Mouse (Mus musculus): Measurements from ENCODE around the gene Eci2. TPM values are rescaled to one million over a fixed set of nuclear protein-coding genes. Genes with fewer than 3 reads are reported as not detected.

Eci2 gene
- polyA plus RNA-seq (2015; fragmentation: Nextera tagmentation; extraction: Ambion mirVana): 110 and 111 TPM in 2 replicates

DNA sequence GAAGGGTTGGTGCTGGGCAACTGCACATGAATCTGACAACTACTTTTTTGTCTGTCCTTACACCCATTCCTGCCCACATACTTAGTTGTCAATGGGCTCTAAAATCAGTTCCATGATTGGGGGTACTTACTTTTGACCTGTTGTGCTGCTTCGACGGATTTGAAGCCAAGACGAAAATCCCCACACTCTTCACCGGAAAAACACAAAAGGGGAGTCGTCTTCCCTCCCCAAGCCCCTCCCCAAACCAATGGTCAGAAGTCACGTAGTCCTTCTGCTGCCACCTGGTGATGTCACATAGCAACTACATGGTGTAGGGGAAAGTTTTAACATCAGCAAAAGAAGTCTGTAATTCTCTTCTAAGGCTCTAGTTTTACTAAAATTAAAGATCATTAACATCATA, at the start of gene Eci2:
Eci2 (minus strand) TSS at position 218 of the 400 bp plus-strand sequence.
- Histone ChIP-seq H3K4me1 (replicated peaks) (no peaks in the 10 kb centered on the region), H3K9ac (replicated peaks) (no peak within 1 kb of the TSS), H3K27ac (no peak within 1 kb of the TSS), H3K27me3 (no peaks in the 10 kb centered on the region), H3K4me3 (replicated peaks) (no peak within 1 kb of the TSS), H3K4me2 (replicated peaks) (peak within 1 kb of the TSS; percentile 25; the same call in 1 of the 2 replicates), H3K36me3 (no peaks in the 10 kb centered on the region), H3K9me3 (no peaks in the 10 kb centered on the region)
- ATAC-seq: no peak
- WGBS: 3% methylated on average over 6 of the region's 6 CpGs

DNA sequence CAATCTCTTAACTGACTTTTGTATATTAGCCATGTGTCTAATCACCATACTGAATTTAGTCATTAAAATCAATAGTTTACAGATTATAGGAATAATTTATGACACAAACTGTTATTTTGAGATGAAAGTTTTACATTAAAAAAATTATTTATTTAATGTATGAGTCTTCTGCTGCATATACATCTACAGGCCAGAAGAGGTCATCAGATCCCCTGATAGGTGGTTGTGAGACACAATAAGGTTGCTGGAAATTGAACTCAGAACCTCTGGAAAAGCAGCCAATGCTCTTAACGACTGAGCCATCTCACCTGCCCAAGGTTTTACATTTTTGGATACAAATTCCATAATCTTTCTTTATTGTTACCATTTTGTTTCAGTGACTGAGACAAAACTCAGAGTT, 48.0 kb upstream of the Eci2 start:
- no peak overlapping the region for H3K4me3 ChIP-seq (replicated peaks)
- no peak overlapping the region for H3K9ac ChIP-seq (replicated peaks)
- no peak overlapping the region for H3K27ac ChIP-seq
- no peaks in the 10 kb centered on the region for H3K9me3 ChIP-seq
- 50% methylated on average over 1 of the region's 1 CpGs for WGBS
- no peak for ATAC-seq
- no peaks in the 10 kb centered on the region for H3K4me1 ChIP-seq (replicated peaks)
- H3K27me3 ChIP-seq: no peaks in the 10 kb centered on the region
- H3K36me3 ChIP-seq: no peaks in the 10 kb centered on the region
- H3K4me2 ChIP-seq (replicated peaks): no peak overlapping the region

DNA sequence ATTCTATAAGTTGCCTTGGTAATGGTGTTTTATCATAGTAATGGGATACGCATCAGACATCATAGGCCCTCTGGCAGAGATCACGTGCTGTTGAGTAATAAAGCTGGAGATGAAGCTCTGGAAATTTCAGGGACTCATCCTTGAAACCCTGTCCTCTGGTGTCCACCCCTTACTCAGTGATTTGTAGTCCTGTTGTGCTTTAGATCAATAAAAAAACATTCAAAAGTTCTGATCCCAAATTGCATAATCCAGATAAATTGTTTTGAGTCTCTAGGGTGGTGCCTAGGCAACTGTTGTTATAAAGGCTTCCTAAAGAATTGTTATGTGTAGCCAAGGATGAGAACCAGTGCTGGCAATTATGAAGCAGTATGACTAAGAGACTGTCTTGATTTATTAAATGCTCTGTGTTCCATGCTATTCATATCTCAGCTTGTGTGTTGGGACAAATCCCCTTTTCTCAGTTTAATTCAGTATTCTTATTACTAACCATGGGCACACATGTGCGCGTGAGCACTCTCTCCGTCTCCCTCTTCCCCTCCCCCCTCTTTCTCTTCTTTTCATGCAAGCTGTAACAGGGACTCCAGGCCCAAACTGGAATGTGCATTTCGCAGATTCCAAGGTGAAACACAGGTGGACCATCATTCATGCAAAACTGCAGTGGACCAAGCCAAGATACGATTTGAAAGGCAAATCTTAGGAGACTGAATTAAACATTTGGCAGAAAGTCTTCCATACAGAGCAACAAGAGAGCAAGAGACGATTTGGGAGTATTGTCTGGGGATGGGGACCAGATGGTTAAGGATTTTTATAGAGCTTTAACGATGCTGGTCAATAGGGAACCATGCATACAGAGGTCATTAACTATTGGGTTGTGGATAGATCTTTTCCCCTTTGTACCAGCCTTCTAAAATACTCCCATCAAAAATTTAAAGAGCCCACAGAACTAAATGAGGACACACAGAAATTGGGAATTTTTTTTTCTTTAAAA, 43.9 kb upstream of the Eci2 start:
- Histone ChIP-seq H3K4me2 (replicated peaks) (no peak overlapping the region), H3K27me3 (no peaks in the 10 kb centered on the region), H3K9ac (replicated peaks) (no peak overlapping the region), H3K27ac (no peak overlapping the region), H3K4me3 (replicated peaks) (no peak overlapping the region), H3K36me3 (no peaks in the 10 kb centered on the region), H3K4me1 (replicated peaks) (no peaks in the 10 kb centered on the region), H3K9me3 (no peaks in the 10 kb centered on the region)
- no peak for ATAC-seq
- 63% methylated on average over 9 of the region's 9 CpGs for WGBS

DNA sequence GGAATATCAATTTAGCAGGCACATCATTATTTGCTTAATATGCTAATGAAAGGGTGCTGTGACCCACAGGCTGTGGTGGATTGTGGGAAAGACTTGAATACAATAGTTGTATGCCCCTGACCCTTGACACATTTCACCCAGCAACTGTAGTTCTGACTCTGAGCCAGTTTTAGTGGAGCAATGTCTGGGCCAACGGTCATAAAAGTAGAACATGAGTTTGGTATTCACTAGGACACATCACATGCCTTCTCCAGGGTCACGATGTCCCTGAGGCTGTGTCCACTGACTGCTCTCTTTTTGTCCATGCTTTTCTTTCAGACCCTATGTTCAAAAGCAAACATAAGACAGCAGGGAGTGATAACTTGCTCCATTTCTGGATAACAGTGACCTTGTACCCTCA, 40.2 kb upstream of the Eci2 start:
- WGBS: 85% methylated on average over 2 of the region's 2 CpGs

DNA sequence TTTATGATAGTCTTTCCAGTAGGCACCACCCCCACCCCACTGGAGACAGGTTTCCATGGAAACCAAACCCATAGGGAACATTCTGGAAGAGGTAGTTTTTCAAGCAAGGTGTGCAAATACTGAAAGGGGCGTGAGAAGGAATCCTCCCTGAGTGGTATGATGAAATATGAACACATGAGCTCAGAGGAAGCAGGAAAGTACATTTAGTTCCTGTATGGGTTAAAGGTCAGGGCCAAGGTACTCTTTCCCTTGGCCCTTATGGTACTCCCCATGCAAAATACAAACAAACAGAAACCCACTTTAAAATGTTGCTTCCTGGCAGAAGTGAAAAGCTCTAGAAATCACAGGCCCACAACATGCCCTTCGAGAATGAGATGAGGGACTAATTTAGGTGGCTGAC, 39.1 kb upstream of the Eci2 start:
- Histone ChIP-seq H3K4me3 (replicated peaks) (no peak overlapping the region), H3K27me3 (no peaks in the 10 kb centered on the region), H3K9me3 (no peaks in the 10 kb centered on the region), H3K27ac (no peak overlapping the region), H3K9ac (replicated peaks) (no peak overlapping the region), H3K4me2 (replicated peaks) (no peak overlapping the region), H3K4me1 (replicated peaks) (no peaks in the 10 kb centered on the region), H3K36me3 (no peaks in the 10 kb centered on the region)
- 75% methylated on average over 2 of the region's 2 CpGs for whole genome bisulfite sequencing
- no peak for ATAC-seq

More for the DNA sequence above, 40.2 kb upstream of the Eci2 start:
- H3K9me3 ChIP-seq: no peaks in the 10 kb centered on the region
- H3K36me3 ChIP-seq: no peaks in the 10 kb centered on the region
- H3K4me1 ChIP-seq (replicated peaks): no peaks in the 10 kb centered on the region
- ATAC-seq: no peak
- no peak overlapping the region for H3K4me2 ChIP-seq (replicated peaks)
- H3K4me3 ChIP-seq (replicated peaks): no peak overlapping the region
- H3K27ac ChIP-seq: no peak overlapping the region
- no peak overlapping the region for H3K9ac ChIP-seq (replicated peaks)
- H3K27me3 ChIP-seq: no peaks in the 10 kb centered on the region

DNA sequence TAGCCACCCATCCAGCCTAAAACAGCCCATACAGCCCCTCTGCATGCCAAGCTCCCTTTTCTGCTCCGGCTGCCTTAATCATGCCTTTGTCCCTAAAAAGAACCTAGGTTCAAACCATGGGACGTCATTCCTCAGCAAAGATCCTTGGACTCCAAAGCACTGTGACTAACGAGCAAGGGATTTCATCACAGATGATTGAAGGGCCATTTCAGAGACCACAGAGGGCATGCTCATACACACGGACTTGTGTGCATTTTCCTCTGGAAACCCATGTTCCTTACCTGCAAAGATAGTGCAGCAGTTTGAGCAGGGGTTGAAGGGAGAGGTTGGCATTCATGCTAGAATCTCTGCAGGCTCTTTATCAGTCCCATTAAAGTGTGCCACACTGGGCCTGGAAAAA, 37.5 kb upstream of the Eci2 start:
- Histone ChIP-seq H3K4me3 (replicated peaks) (no peak overlapping the region), H3K27ac (no peak overlapping the region), H3K36me3 (no peaks in the 10 kb centered on the region), H3K4me2 (replicated peaks) (no peak overlapping the region), H3K9ac (replicated peaks) (no peak overlapping the region), H3K27me3 (no peaks in the 10 kb centered on the region), H3K9me3 (no peaks in the 10 kb centered on the region), H3K4me1 (replicated peaks) (no peaks in the 10 kb centered on the region)
- 52% methylated on average over 4 of the region's 4 CpGs for WGBS
- ATAC-seq: no peak

DNA sequence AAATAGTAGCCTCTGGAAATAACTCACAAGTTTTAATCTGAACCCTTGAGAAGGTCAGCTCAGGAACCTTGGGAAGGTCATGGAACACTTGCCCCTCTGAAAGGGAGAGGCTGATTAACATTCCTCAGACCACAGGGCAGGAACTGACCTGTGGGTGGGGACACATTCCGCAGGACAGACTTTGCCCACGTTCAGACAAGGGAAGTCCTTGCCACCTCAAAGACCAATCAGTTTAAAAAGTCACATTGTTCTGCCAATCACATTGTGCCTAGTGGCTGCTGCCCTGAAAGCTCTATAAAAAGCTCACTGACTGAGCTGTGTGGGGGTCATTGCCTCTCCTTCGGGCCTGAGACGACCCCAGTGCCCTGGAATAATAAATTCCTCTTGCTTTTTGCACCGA, 31.2 kb upstream of the Eci2 start:
- no peaks in the 10 kb centered on the region for H3K27me3 ChIP-seq
- H3K4me3 ChIP-seq (replicated peaks): no peak overlapping the region
- H3K36me3 ChIP-seq: no peaks in the 10 kb centered on the region
- H3K9me3 ChIP-seq: no peaks in the 10 kb centered on the region
- ATAC-seq: no peak
- H3K4me1 ChIP-seq (replicated peaks): no peaks in the 10 kb centered on the region
- WGBS: 11% methylated on average over 5 of the region's 5 CpGs
- no peak overlapping the region for H3K9ac ChIP-seq (replicated peaks)
- H3K27ac ChIP-seq: no peak overlapping the region
- no peak overlapping the region for H3K4me2 ChIP-seq (replicated peaks)

DNA sequence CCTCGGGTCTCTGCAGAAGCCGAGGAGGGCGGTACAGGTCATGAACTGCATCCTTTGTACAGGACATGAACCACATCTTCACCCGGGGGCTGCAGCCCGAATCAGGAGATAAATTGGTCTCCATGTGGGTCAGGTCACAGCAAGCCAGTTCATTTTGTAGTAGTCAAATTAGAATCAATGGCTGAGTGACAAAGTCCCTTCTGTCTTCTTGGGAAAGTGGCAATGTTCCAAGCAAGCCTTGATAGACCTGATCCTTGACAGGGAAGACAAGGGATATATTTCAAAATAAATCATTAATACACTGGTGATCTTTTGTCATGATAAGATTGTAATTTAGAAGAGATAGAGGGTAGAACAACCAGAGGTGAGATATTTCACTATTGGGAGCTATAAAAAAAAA, 9.6 kb upstream of the Eci2 start:
- Histone ChIP-seq H3K27ac (no peak overlapping the region), H3K9me3 (no peaks in the 10 kb centered on the region), H3K36me3 (no peaks in the 10 kb centered on the region), H3K9ac (replicated peaks) (no peak overlapping the region), H3K4me1 (replicated peaks) (no peaks in the 10 kb centered on the region), H3K4me3 (replicated peaks) (no peak overlapping the region), H3K27me3 (no peaks in the 10 kb centered on the region), H3K4me2 (replicated peaks) (no peak overlapping the region)
- no peak for ATAC-seq
- WGBS: 82% methylated on average over 5 of the region's 5 CpGs

DNA sequence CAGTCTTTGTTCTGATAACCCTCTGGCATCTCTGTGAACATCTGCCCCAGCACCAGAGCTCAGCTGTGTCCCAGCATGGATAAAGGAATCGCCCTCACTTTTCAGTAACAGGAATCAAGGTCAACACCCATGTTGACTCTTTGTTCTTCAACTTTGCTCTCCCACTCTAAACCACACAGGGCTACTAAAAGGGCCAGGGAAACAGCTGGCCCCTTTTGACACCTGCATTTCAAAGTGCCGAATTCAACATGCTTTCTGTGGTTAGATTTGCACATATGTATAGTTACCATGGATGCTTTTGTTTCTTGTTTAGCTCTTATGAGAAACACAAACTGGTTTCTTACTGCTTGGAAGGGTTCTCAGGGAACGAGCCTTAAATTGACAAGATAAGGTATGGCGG, 8.8 kb upstream of the Eci2 start:
- H3K27me3 ChIP-seq: no peaks in the 10 kb centered on the region
- H3K4me3 ChIP-seq (replicated peaks): no peak overlapping the region
- H3K4me1 ChIP-seq (replicated peaks): no peaks in the 10 kb centered on the region
- H3K4me2 ChIP-seq (replicated peaks): no peak overlapping the region
- H3K9ac ChIP-seq (replicated peaks): no peak overlapping the region
- H3K27ac ChIP-seq: no peak overlapping the region
- no peaks in the 10 kb centered on the region for H3K9me3 ChIP-seq
- no peak for ATAC-seq
- H3K36me3 ChIP-seq: no peaks in the 10 kb centered on the region
- WGBS: 78% methylated on average over 4 of the region's 4 CpGs

DNA sequence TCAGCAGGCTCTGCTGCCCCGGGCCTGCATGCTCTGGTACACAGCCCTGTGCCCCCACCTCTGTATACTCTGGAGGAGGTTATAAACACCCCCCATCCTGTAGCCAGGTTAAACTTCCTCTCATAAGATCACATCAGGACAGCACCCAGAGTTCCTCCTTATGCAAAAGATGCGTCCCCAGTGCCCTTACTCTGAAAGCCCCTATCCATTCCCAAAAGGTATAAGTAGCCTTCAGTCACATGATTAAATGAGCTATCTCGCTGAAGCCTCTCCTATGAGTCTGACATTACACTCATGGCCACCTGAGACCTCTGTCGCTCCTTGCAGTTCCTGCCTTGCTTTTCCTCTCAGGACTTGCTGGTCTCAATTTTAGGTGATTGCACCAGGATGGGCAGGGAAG, 6.7 kb upstream of the Eci2 start:
- WGBS: 92% methylated on average over 4 of the region's 4 CpGs
- H3K9ac ChIP-seq (replicated peaks): no peak overlapping the region

DNA sequence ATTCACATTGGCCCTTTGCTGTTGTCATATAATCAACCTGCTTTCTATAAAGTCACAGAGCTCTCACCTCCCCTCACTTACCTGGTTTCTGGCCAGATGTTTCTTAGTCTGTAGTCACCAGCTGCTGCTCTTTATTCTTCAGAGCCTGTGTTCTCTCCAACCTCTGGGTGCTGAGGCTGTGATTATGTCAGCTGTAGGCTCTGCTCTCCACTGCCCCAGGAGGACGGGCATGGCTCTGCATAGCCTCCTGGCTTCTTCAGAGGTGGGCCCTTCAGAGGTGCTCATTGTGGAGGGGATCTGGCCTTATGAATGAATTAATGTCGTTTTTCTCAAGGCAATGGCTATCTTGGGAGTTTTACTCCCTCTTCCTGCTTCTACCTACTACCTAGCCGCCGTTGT, 4.8 kb upstream of the Eci2 start:
- 77% methylated on average over 4 of the region's 4 CpGs for WGBS

More for the DNA sequence above, 6.7 kb upstream of the Eci2 start:
- Histone ChIP-seq H3K27me3 (no peaks in the 10 kb centered on the region), H3K4me1 (replicated peaks) (no peaks in the 10 kb centered on the region), H3K4me3 (replicated peaks) (no peak overlapping the region), H3K4me2 (replicated peaks) (no peak overlapping the region), H3K9me3 (no peaks in the 10 kb centered on the region), H3K36me3 (no peaks in the 10 kb centered on the region), H3K27ac (no peak overlapping the region)
- no peak for ATAC-seq

DNA sequence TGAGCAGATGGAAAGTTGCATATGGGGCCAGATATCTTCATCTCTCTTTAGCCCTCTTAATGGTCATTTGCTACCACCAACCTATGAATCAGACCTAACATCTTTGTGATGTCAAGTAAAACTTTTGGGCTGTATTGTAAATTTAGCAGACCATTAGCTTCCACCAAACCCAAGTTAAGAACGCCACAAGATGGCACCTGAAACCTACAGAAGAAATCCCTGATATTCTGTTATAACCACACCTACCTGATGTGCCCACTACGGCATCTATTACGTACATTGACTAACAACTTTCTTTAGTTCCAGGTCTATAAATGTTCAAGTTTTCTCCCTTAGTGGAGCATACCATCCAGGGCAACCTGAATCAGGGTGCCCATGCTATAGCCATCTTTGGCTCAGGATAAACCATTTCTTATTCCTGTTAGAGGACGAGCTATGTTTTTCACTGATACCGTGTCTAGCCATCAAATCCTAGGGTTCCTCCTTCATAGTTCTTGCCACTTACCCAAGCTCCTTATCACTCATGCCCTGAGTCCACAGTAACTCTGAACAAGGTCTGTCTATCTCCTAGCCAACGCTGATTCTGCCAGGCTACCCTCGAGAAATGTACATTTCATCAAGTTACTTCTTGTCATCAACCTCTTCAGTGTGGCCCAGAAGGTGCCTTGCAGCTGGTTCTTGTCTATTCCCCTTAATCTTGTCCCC, 4.2 kb upstream of the Eci2 start:
- 91% methylated on average over 7 of the region's 7 CpGs for WGBS
- ATAC-seq: no peak
- H3K4me2 ChIP-seq (replicated peaks): no peak overlapping the region

More for the DNA sequence above, 4.8 kb upstream of the Eci2 start:
- ATAC-seq: no peak
- no peak overlapping the region for H3K9ac ChIP-seq (replicated peaks)
- no peak overlapping the region for H3K4me2 ChIP-seq (replicated peaks)
- no peaks in the 10 kb centered on the region for H3K4me1 ChIP-seq (replicated peaks)
- no peak overlapping the region for H3K4me3 ChIP-seq (replicated peaks)
- no peaks in the 10 kb centered on the region for H3K36me3 ChIP-seq
- H3K27ac ChIP-seq: no peak overlapping the region
- H3K27me3 ChIP-seq: no peaks in the 10 kb centered on the region
- H3K9me3 ChIP-seq: no peaks in the 10 kb centered on the region

More for the DNA sequence above, 4.2 kb upstream of the Eci2 start:
- no peaks in the 10 kb centered on the region for H3K9me3 ChIP-seq
- H3K36me3 ChIP-seq: no peaks in the 10 kb centered on the region
- no peaks in the 10 kb centered on the region for H3K27me3 ChIP-seq
- no peaks in the 10 kb centered on the region for H3K4me1 ChIP-seq (replicated peaks)
- no peak overlapping the region for H3K4me3 ChIP-seq (replicated peaks)
- no peak overlapping the region for H3K27ac ChIP-seq
- H3K9ac ChIP-seq (replicated peaks): no peak overlapping the region

All from midbrain, embryonic 13.5 days (tissue).